Mouse (Mus musculus): ENCODE data around the gene Olfr378.

Gene Olfr378

DNA sequence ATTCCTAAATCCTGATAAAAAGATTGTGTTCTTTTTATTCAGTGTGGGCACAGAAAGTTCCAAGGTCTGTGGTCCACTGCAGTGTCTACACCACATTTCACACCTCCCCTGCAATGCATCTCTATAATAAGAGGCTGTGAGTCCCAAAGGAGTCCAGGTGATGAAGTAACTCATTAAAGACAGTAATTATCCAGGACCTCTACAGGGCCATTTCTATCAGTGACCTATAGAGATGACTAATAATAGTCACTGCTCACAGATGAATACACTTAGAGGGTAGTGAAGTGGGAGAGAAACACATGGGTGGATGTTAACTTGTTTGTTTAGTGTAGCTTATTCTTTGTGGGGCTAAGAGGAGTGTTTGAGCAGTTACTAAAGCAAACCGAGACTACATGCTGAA is at the start of gene Olfr378:
Olfr378 (minus strand) TSS at position 101 of the 400 bp plus-strand sequence.
- DNase-seq (ENCODE audit: low spot score in 2 of 2): no peak

DNA sequence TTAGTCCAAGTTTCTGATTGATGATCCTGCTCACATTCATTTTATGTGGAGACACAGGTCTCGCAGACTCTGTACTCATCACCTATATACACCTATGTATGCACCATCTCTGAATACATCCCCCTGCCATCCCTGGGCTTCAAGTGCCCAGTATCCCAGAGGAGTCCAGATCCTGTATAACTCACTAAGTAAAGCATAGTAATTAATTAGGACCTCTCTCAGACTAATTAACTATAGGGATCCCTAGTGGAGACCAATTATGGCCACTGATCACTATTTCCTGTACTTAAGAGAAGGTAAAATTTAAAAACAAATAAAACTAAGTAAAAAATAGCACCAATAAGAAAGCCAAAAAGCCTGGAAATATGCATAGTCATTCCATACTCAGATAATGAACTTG is 29.1 kb upstream of the Olfr378 start, which contains the start of gene Olfr380:
Olfr380 (minus strand) TSS at position 101 of the 400 bp plus-strand sequence.
- no peak for DNase-seq (ENCODE audit: low spot score in 2 of 2)

DNA sequence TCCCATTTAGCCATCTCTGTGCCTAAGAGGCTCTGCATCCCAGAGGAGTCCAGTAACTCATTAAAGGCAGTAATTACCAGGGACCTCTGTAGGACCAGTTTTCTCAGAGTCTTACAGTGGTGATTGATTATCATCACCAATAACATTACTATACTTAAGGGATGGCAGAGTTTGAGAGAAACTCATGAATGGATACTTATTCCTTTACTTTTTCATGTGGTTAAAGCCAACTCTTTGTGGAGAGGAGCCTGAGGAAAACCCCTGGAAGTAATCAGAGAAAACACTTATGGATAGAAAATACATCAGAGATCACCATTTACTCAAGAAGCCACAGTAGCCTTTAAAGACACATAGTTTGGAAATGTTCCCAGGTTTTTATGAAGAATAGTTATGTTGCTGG is 28.8 kb downstream of the Olfr378 start, which contains the start of gene Olfr1:
Olfr1 (minus strand) TSS at position 101 of the 400 bp plus-strand sequence.
- no peak for DNase-seq (ENCODE audit: low spot score in 2 of 2)

DNA sequence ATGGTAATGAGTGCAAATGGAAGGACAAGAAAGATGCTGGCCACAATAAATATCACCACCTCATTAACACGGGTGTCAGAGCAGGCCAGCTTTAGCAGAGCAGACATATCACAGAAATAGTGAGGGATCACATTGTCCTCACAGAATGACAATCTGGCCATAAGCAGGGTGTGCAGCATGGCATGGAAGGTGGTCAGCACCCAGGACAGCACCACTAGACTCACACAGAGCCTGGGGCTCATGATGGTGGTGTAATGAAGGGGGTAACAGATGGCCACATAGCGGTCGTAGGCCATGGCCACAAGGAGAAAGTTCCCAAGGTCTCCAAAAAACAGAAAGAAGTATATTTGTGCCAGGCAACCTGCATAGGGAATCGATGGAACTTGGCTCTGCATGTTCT is 32.9 kb downstream of the Olfr378 start:
- no peak for DNase-seq (ENCODE audit: low spot score in 2 of 2)

Measured in frontal cortex, postnatal 25 days (tissue).